Mouse (Mus musculus): ENCODE measurements at regions not wholly inside any gene's neighbourhood (a gene's known extent, or its start where the extent isn't known, plus 50 kb on each side); places are given as distances from the start of the nearest gene placed in this dataset.

DNA sequence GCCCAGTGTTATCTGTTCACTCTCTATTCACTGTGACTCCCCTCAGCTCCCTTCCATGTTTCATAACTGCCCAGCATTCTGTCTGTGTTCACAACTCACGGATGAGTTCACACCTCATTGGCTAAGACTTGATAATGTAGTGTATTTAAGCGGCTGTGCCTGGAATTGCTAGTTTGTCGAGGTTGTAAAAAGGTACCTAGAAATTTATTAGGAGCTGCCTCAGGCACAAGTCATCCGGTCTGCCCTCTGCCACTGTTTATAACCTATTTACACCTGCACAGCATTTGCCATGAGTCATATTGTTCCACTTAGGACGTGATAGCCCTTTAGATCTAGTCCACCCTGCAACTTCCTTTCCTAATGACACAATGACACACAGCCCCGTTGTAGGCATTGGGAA lies 50.0 kb upstream of the Pgrmc2 start:
- WGBS, result 60% methylated on average over 6 of the region's 6 CpGs
- TF ChIP-seq CTCF (IDR thresholded peaks at IDR 0.05; ENCODE audit: insufficient read depth, low read length) (no peak), POLR2A (IDR thresholded peaks at IDR 0.05; ENCODE audit: borderline replicate concordance, extremely low read depth, low read depth, low read length) (no peak)
- Histone ChIP-seq H3K4me3 (replicated peaks; ENCODE audit: extremely low read depth, low read depth, low read length) (no peak overlapping the region), H3K4me1 (ENCODE audit: control insufficient read depth, insufficient read depth, low read length) (no peaks in the 10 kb centered on the region)
- no peak for DNase-seq
